Mouse (Mus musculus) liver, embryonic 11.5 days (tissue): Measurements from ENCODE around the gene Slit1. TPM values are rescaled to one million over a fixed set of nuclear protein-coding genes. Genes with fewer than 3 reads are reported as not detected.

Experiments used
- ATAC-seq: fragments of 200-750 bp; cut with Nextera tagmentation; replicated peaks from 2 replicates; pipeline ENCODE4 v1.8.0; 2017; ENCODE audit warnings: moderate number of reproducible peaks, mild to moderate bottlenecking, moderate TSS enrichment, moderate library complexity; ENCODE audit not compliant: low FRiP score
- DNase-seq: peaks from one replicate; pipeline ENCODE4 v3.0.0-alpha.2; 2017; ENCODE audit warnings: low spot score
- H3K27ac ChIP-seq: fragments of 300-500 bp; sonication (generic); 2 replicates; pipeline ENCODE4 v1.5.1; 2014; ENCODE audit warnings: mild to moderate bottlenecking, low read depth, low read length, control low read depth
- H3K27me3 ChIP-seq: fragments of 300-500 bp; sonication (generic); replicated peaks from 2 replicates; pipeline ENCODE4 v1.6.1; 2014; ENCODE audit warnings: low read length, mixed read lengths; ENCODE audit not compliant: control insufficient read depth, insufficient read depth
- H3K36me3 ChIP-seq: fragments of 300-500 bp; sonication (generic); 2 replicates; pipeline ENCODE4 v1.6.1; 2014; ENCODE audit warnings: mild to moderate bottlenecking, low read length, moderate library complexity, mixed read lengths; ENCODE audit not compliant: control insufficient read depth, insufficient read depth
- H3K4me1 ChIP-seq: fragments of 300-500 bp; sonication (generic); replicated peaks from 2 replicates; pipeline ENCODE4 v1.6.1; 2014; ENCODE audit warnings: low read length, mixed read lengths; ENCODE audit not compliant: control insufficient read depth, insufficient read depth
- H3K4me2 ChIP-seq: fragments of 300-500 bp; sonication (generic); 2 replicates; pipeline ENCODE4 v1.6.1; 2014; ENCODE audit warnings: mild to moderate bottlenecking, control low read depth, moderate library complexity
- H3K4me3 ChIP-seq: fragments of 300-500 bp; sonication (generic); 2 replicates; pipeline ENCODE4 v1.5.1; 2014; ENCODE audit warnings: low read depth, low read length, control low read depth
- H3K9ac ChIP-seq: fragments of 300-500 bp; sonication (generic); 2 replicates; pipeline ENCODE4 v1.6.1; 2014; ENCODE audit warnings: low read depth, low read length, control low read depth
- H3K9me3 ChIP-seq: fragments of 300-500 bp; sonication (generic); 2 replicates; pipeline ENCODE4 v1.6.1; 2016; ENCODE audit warnings: low read length, inconsistent platforms, mixed read lengths; ENCODE audit not compliant: control insufficient read depth
- WGBS: fragments of 180-500 bp; shearing (Covaris S2); extraction: QIAGEN DNeasy Blood & Tissue Kit; methylation state at CpG from one replicate; pipeline ENCODE4 v1.1.7; 2014; 5-methylcytosine and 5-hydroxymethylcytosine counted together
- polyA plus RNA-seq: library from polyadenylated mRNA; unstranded; fragments of >200 nt; fragmentation: Nextera tagmentation; extraction: Ambion mirVana; gene quantifications from 2 replicates; pipeline ENCODE4 v1.2.1, GENCODE M21; 2014

Slit1 gene
- polyA plus RNA-seq, 1 experiment from 2014 or later, result 0.26 TPM

- H3K4me3 ChIP-seq, result no peak overlapping the region
- no peaks in the 10 kb centered on the region for H3K27me3 ChIP-seq
- H3K4me1 ChIP-seq, result peaks cover 4% of the 10 kb centered on the region; the same call in 1 of the 2 replicates
- no peak overlapping the region for H3K9ac ChIP-seq
- no peak overlapping the region for H3K27ac ChIP-seq
- no peaks in the 10 kb centered on the region for H3K36me3 ChIP-seq
- no peak for ATAC-seq
- H3K9me3 ChIP-seq, result no peaks in the 10 kb centered on the region
- 67% methylated on average over 9 of the region's 9 CpGs for WGBS
- DNase-seq, result no peak
- H3K4me2 ChIP-seq, result no peak overlapping the region
Observed at GRCm38 (mm10) chr19:41714431-41714917, 29.0 kb downstream of the Slit1 start.

GRCm38 (mm10) chr19:41712829-41713228 is 30.6 kb downstream of the Slit1 start:
- Histone ChIP-seq H3K36me3 (no peaks in the 10 kb centered on the region), H3K4me1 (peaks cover 4% of the 10 kb centered on the region; the same call in 1 of the 2 replicates), H3K27ac (no peak overlapping the region), H3K27me3 (no peaks in the 10 kb centered on the region), H3K4me2 (no peak overlapping the region), H3K9me3 (no peaks in the 10 kb centered on the region), H3K4me3 (no peak overlapping the region), H3K9ac (no peak overlapping the region)
- ATAC-seq (no peak), DNase-seq (no peak)
- WGBS, result 88% methylated on average over 8 of the region's 8 CpGs

GRCm38 (mm10) chr19:41711665-41712064 is 31.8 kb downstream of the Slit1 start:
- 83% methylated on average over 9 of the region's 9 CpGs for WGBS
- no peak for DNase-seq

GRCm38 (mm10) chr19:41709497-41710165 is 33.8 kb downstream of the Slit1 start:
- Histone ChIP-seq H3K4me3 (no peak overlapping the region), H3K4me1 (no peaks in the 10 kb centered on the region), H3K27me3 (peaks cover 3% of the 10 kb centered on the region; the same call in 1 of the 2 replicates), H3K9ac (no peak overlapping the region), H3K9me3 (no peaks in the 10 kb centered on the region), H3K4me2 (no peak overlapping the region), H3K27ac (no peak overlapping the region), H3K36me3 (no peaks in the 10 kb centered on the region)
- WGBS, result 83% methylated on average over 12 of the region's 12 CpGs
- DNase-seq (no peak), ATAC-seq (no peak)

More at GRCm38 (mm10) chr19:41711665-41712064, 31.8 kb downstream of the Slit1 start:
- Histone ChIP-seq H3K4me2 (no peak overlapping the region), H3K9ac (no peak overlapping the region), H3K4me3 (no peak overlapping the region), H3K27ac (no peak overlapping the region), H3K27me3 (no peaks in the 10 kb centered on the region), H3K4me1 (peaks cover 4% of the 10 kb centered on the region; the same call in 1 of the 2 replicates), H3K9me3 (no peaks in the 10 kb centered on the region), H3K36me3 (no peaks in the 10 kb centered on the region)
- no peak for ATAC-seq

- no peaks in the 10 kb centered on the region for H3K4me1 ChIP-seq
- 66% methylated on average over 12 of the region's 12 CpGs for WGBS
Observed at GRCm38 (mm10) chr19:41707850-41708249, 35.6 kb downstream of the Slit1 start.

GRCm38 (mm10) chr19:41706094-41706828 is 37.2 kb downstream of the Slit1 start:
- H3K36me3 ChIP-seq, result no peaks in the 10 kb centered on the region
- no peaks in the 10 kb centered on the region for H3K4me1 ChIP-seq
- H3K4me3 ChIP-seq, result no peak overlapping the region
- no peak overlapping the region for H3K27ac ChIP-seq
- H3K27me3 ChIP-seq, result peaks cover 3% of the 10 kb centered on the region; the same call in 1 of the 2 replicates
- 72% methylated on average over 17 of the region's 17 CpGs for WGBS
- ATAC-seq, result no peak
- H3K4me2 ChIP-seq, result no peak overlapping the region
- H3K9ac ChIP-seq, result no peak overlapping the region
- DNase-seq, result no peak
- no peaks in the 10 kb centered on the region for H3K9me3 ChIP-seq

More at GRCm38 (mm10) chr19:41707850-41708249, 35.6 kb downstream of the Slit1 start:
- Histone ChIP-seq H3K36me3 (no peaks in the 10 kb centered on the region), H3K4me2 (no peak overlapping the region), H3K27me3 (peaks cover 3% of the 10 kb centered on the region; the same call in 1 of the 2 replicates), H3K27ac (no peak overlapping the region), H3K9me3 (no peaks in the 10 kb centered on the region), H3K4me3 (no peak overlapping the region), H3K9ac (no peak overlapping the region)
- no peak for ATAC-seq
- no peak for DNase-seq

- Histone ChIP-seq H3K27me3 (peaks cover 3% of the 10 kb centered on the region; the same call in 1 of the 2 replicates), H3K4me1 (no peaks in the 10 kb centered on the region), H3K4me2 (no peak overlapping the region), H3K9me3 (no peaks in the 10 kb centered on the region), H3K9ac (no peak overlapping the region), H3K4me3 (no peak overlapping the region), H3K27ac (no peak overlapping the region), H3K36me3 (no peaks in the 10 kb centered on the region)
- DNase-seq, result no peak
- 55% methylated on average over 12 of the region's 12 CpGs for WGBS
- no peak for ATAC-seq
Observed at GRCm38 (mm10) chr19:41705416-41705815, 38.0 kb downstream of the Slit1 start.

GRCm38 (mm10) chr19:41702638-41703037 is 40.8 kb downstream of the Slit1 start:
- no peaks in the 10 kb centered on the region for H3K36me3 ChIP-seq
- ATAC-seq (no peak), DNase-seq (no peak)
- no peak overlapping the region for H3K4me3 ChIP-seq
- no peak overlapping the region for H3K9ac ChIP-seq
- no peak overlapping the region for H3K27ac ChIP-seq
- H3K4me2 ChIP-seq, result no peak overlapping the region
- H3K9me3 ChIP-seq, result no peaks in the 10 kb centered on the region
- peaks cover 3% of the 10 kb centered on the region; the same call in 1 of the 2 replicates for H3K27me3 ChIP-seq
- H3K4me1 ChIP-seq, result no peaks in the 10 kb centered on the region
- 72% methylated on average over 6 of the region's 6 CpGs for WGBS
